In genomic region chr13:114232203-114232602, GRCm38 (mm10) we compare ENCODE assay signal across 16 mouse cellular contexts.
"Had no signal": no experiment of that assay in that cellular context is flagged by ENCODE, and none has a peak within 500 bp of the region (broad histone marks: within the 10 kb centered on the region; RNA-seq: fewer than 3 reads in every experiment).

No protein-coding gene starts in this region.

- H3K9me3 ChIP-seq: limb, embryonic 13.5 days; liver, embryonic 15.5 days; midbrain, embryonic 10.5 days; neural tube, embryonic 15.5 days had no signal

- H3K4me3 ChIP-seq: limb, embryonic 13.5 days; liver, embryonic 15.5 days; midbrain, embryonic 10.5 days; myocyte; neural tube, embryonic 15.5 days had no signal

- H3K4me2 ChIP-seq: limb, embryonic 13.5 days; liver, embryonic 15.5 days; lung, embryonic 14.5 days; neural tube, embryonic 15.5 days had no signal

- H3K36me3 ChIP-seq: limb, embryonic 13.5 days; liver, embryonic 15.5 days; midbrain, embryonic 10.5 days; neural tube, embryonic 15.5 days had no signal

- DNase-seq: kidney, adult 11 months; kidney, adult 9 months; kidney, postnatal 10 days; left cerebral cortex, postnatal 4 days; lung, embryonic 14.5 days; lung, postnatal 10 days; lung, postnatal 4 days; midbrain, embryonic 14.5 days; right cerebral cortex, postnatal 4 days; spleen, adult 18-20 months; thymus, postnatal 36 days had no signal

- H3K27ac ChIP-seq: limb, embryonic 13.5 days; liver, embryonic 15.5 days; midbrain, embryonic 10.5 days; neural tube, embryonic 15.5 days had no signal

- H3K27me3 ChIP-seq: limb, embryonic 13.5 days; liver, embryonic 15.5 days; neural tube, embryonic 15.5 days had no signal

- H3K4me1 ChIP-seq: liver, embryonic 15.5 days; neural tube, embryonic 15.5 days had no signal

- H3K9ac ChIP-seq: limb, embryonic 13.5 days; liver, embryonic 15.5 days; lung, embryonic 14.5 days; neural tube, embryonic 15.5 days had no signal
